Mouse (Mus musculus): ENCODE measurements at regions not wholly inside any gene's neighbourhood (a gene's known extent, or its start where the extent isn't known, plus 50 kb on each side); places are given as distances from the start of the nearest gene placed in this dataset.

GRCm38 (mm10) chr5:73919936-73920335 lies 148.3 kb downstream of the Usp46 start:
- H3K9me3 ChIP-seq (ENCODE audit: control insufficient read depth, low read length): no peaks in the 10 kb centered on the region
- H3K27me3 ChIP-seq (ENCODE audit: control insufficient read depth, insufficient read depth, low read length): no peaks in the 10 kb centered on the region
- H3K4me1 ChIP-seq (ENCODE audit: control insufficient read depth, insufficient read depth, low read length): no peaks in the 10 kb centered on the region
- H3K4me3 ChIP-seq (ENCODE audit: low read depth, low read length): no peak overlapping the region
- 92% methylated on average over 6 of the region's 6 CpGs for WGBS
- no peak overlapping the region for H3K9ac ChIP-seq (replicated peaks; ENCODE audit: low read depth, low read length)
- H3K4me2 ChIP-seq (ENCODE audit: low read depth, low read length): no peak overlapping the region
- ATAC-seq (ENCODE audit: low read depth): no peak
- H3K36me3 ChIP-seq (ENCODE audit: control insufficient read depth, insufficient read depth, low read length): no peaks in the 10 kb centered on the region
- H3K27ac ChIP-seq (ENCODE audit: low read depth, low read length): no peak overlapping the region

- no peak overlapping the region for H3K4me2 ChIP-seq (ENCODE audit: low read depth, low read length)
- no peaks in the 10 kb centered on the region for H3K9me3 ChIP-seq (ENCODE audit: control insufficient read depth, low read length)
- no peak overlapping the region for H3K27ac ChIP-seq (ENCODE audit: low read depth, low read length)
- WGBS: 57% methylated on average over 9 of the region's 9 CpGs
- no peak overlapping the region for H3K9ac ChIP-seq (replicated peaks; ENCODE audit: low read depth, low read length)
- no peak for ATAC-seq (ENCODE audit: low read depth)
- H3K27me3 ChIP-seq (ENCODE audit: control insufficient read depth, insufficient read depth, low read length): no peaks in the 10 kb centered on the region
- no peaks in the 10 kb centered on the region for H3K36me3 ChIP-seq (ENCODE audit: control insufficient read depth, insufficient read depth, low read length)
- no peak overlapping the region for H3K4me3 ChIP-seq (ENCODE audit: low read depth, low read length)
- H3K4me1 ChIP-seq (ENCODE audit: control insufficient read depth, insufficient read depth, low read length): no peaks in the 10 kb centered on the region
Observed at GRCm38 (mm10) chr5:73927534-73927933, 140.7 kb downstream of the Usp46 start.

- ATAC-seq (ENCODE audit: low read depth): peak; percentile 46; the same call in 1 of the 2 replicates
- Histone ChIP-seq H3K9me3 (ENCODE audit: control insufficient read depth, low read length) (no peaks in the 10 kb centered on the region), H3K4me1 (ENCODE audit: control insufficient read depth, insufficient read depth, low read length) (no peaks in the 10 kb centered on the region), H3K27me3 (ENCODE audit: control insufficient read depth, insufficient read depth, low read length) (no peaks in the 10 kb centered on the region), H3K4me3 (ENCODE audit: low read depth, low read length) (no peak overlapping the region), H3K27ac (ENCODE audit: low read depth, low read length) (no peak overlapping the region), H3K36me3 (ENCODE audit: control insufficient read depth, insufficient read depth, low read length) (no peaks in the 10 kb centered on the region), H3K9ac (replicated peaks; ENCODE audit: low read depth, low read length) (no peak overlapping the region), H3K4me2 (ENCODE audit: low read depth, low read length) (no peak overlapping the region)
- WGBS: 63% methylated on average over 10 of the region's 10 CpGs
Observed at GRCm38 (mm10) chr5:73928691-73929090, 139.5 kb downstream of the Usp46 start.

- no peak overlapping the region for H3K4me2 ChIP-seq (ENCODE audit: low read depth, low read length)
- H3K36me3 ChIP-seq (ENCODE audit: control insufficient read depth, insufficient read depth, low read length): no peaks in the 10 kb centered on the region
- no peaks in the 10 kb centered on the region for H3K4me1 ChIP-seq (ENCODE audit: control insufficient read depth, insufficient read depth, low read length)
- H3K27ac ChIP-seq (ENCODE audit: low read depth, low read length): no peak overlapping the region
- H3K4me3 ChIP-seq (ENCODE audit: low read depth, low read length): no peak overlapping the region
- no peaks in the 10 kb centered on the region for H3K9me3 ChIP-seq (ENCODE audit: control insufficient read depth, low read length)
- no peak overlapping the region for H3K9ac ChIP-seq (replicated peaks; ENCODE audit: low read depth, low read length)
- WGBS: 76% methylated on average over 5 of the region's 5 CpGs
- ATAC-seq (ENCODE audit: low read depth): no peak
- no peaks in the 10 kb centered on the region for H3K27me3 ChIP-seq (ENCODE audit: control insufficient read depth, insufficient read depth, low read length)
Observed at GRCm38 (mm10) chr5:73930205-73930604, 138.0 kb downstream of the Usp46 start.

GRCm38 (mm10) chr5:73937799-73938198 lies 130.4 kb downstream of the Usp46 start:
- no peak overlapping the region for H3K4me3 ChIP-seq (ENCODE audit: low read depth, low read length)
- H3K4me1 ChIP-seq (ENCODE audit: control insufficient read depth, insufficient read depth, low read length): no peaks in the 10 kb centered on the region
- WGBS: 51% methylated on average over 2 of the region's 2 CpGs

GRCm38 (mm10) chr5:73938450-73938849 lies 129.8 kb downstream of the Usp46 start:
- Histone ChIP-seq H3K9me3 (ENCODE audit: control insufficient read depth, low read length) (no peaks in the 10 kb centered on the region), H3K4me1 (ENCODE audit: control insufficient read depth, insufficient read depth, low read length) (peaks cover 6% of the 10 kb centered on the region; the same call in 1 of the 2 replicates), H3K4me3 (ENCODE audit: low read depth, low read length) (no peak overlapping the region), H3K4me2 (ENCODE audit: low read depth, low read length) (no peak overlapping the region), H3K27me3 (ENCODE audit: control insufficient read depth, insufficient read depth, low read length) (no peaks in the 10 kb centered on the region), H3K9ac (replicated peaks; ENCODE audit: low read depth, low read length) (no peak overlapping the region), H3K27ac (ENCODE audit: low read depth, low read length) (no peak overlapping the region), H3K36me3 (ENCODE audit: control insufficient read depth, insufficient read depth, low read length) (no peaks in the 10 kb centered on the region)
- ATAC-seq (ENCODE audit: low read depth): no peak
- WGBS: 58% methylated on average over 4 of the region's 4 CpGs

More at GRCm38 (mm10) chr5:73937799-73938198, 130.4 kb downstream of the Usp46 start:
- no peak overlapping the region for H3K27ac ChIP-seq (ENCODE audit: low read depth, low read length)
- no peaks in the 10 kb centered on the region for H3K36me3 ChIP-seq (ENCODE audit: control insufficient read depth, insufficient read depth, low read length)
- no peaks in the 10 kb centered on the region for H3K27me3 ChIP-seq (ENCODE audit: control insufficient read depth, insufficient read depth, low read length)
- H3K9ac ChIP-seq (replicated peaks; ENCODE audit: low read depth, low read length): no peak overlapping the region
- H3K4me2 ChIP-seq (ENCODE audit: low read depth, low read length): no peak overlapping the region
- H3K9me3 ChIP-seq (ENCODE audit: control insufficient read depth, low read length): no peaks in the 10 kb centered on the region
- no peak for ATAC-seq (ENCODE audit: low read depth)

- Histone ChIP-seq H3K27me3 (ENCODE audit: control insufficient read depth, insufficient read depth, low read length) (no peaks in the 10 kb centered on the region), H3K27ac (ENCODE audit: low read depth, low read length) (no peak overlapping the region), H3K4me1 (ENCODE audit: control insufficient read depth, insufficient read depth, low read length) (peaks cover 7% of the 10 kb centered on the region; the same call in 1 of the 2 replicates), H3K9ac (replicated peaks; ENCODE audit: low read depth, low read length) (no peak overlapping the region), H3K4me3 (ENCODE audit: low read depth, low read length) (no peak overlapping the region), H3K9me3 (ENCODE audit: control insufficient read depth, low read length) (no peaks in the 10 kb centered on the region), H3K4me2 (ENCODE audit: low read depth, low read length) (no peak overlapping the region), H3K36me3 (ENCODE audit: control insufficient read depth, insufficient read depth, low read length) (no peaks in the 10 kb centered on the region)
- WGBS: 23% methylated on average over 3 of the region's 3 CpGs
- peak; percentile 54 for ATAC-seq (ENCODE audit: low read depth)
Observed at GRCm38 (mm10) chr5:73942950-73943349, 125.3 kb downstream of the Usp46 start.

- Histone ChIP-seq H3K27ac (ENCODE audit: low read depth, low read length) (no peak overlapping the region), H3K9me3 (ENCODE audit: control insufficient read depth, low read length) (no peaks in the 10 kb centered on the region), H3K4me2 (ENCODE audit: low read depth, low read length) (no peak overlapping the region), H3K4me3 (ENCODE audit: low read depth, low read length) (no peak overlapping the region), H3K9ac (replicated peaks; ENCODE audit: low read depth, low read length) (no peak overlapping the region), H3K4me1 (ENCODE audit: control insufficient read depth, insufficient read depth, low read length) (peaks cover 7% of the 10 kb centered on the region; the same call in 1 of the 2 replicates), H3K36me3 (ENCODE audit: control insufficient read depth, insufficient read depth, low read length) (no peaks in the 10 kb centered on the region), H3K27me3 (ENCODE audit: control insufficient read depth, insufficient read depth, low read length) (no peaks in the 10 kb centered on the region)
- ATAC-seq (ENCODE audit: low read depth): no peak
- 93% methylated on average over 3 of the region's 3 CpGs for WGBS
Observed at GRCm38 (mm10) chr5:73945671-73946070, 122.6 kb downstream of the Usp46 start.

GRCm38 (mm10) chr5:73946164-73946563 lies 122.1 kb downstream of the Usp46 start:
- no peak overlapping the region for H3K4me2 ChIP-seq (ENCODE audit: low read depth, low read length)
- no peaks in the 10 kb centered on the region for H3K36me3 ChIP-seq (ENCODE audit: control insufficient read depth, insufficient read depth, low read length)
- 87% methylated on average over 6 of the region's 6 CpGs for WGBS
- H3K27ac ChIP-seq (ENCODE audit: low read depth, low read length): no peak overlapping the region
- no peak for ATAC-seq (ENCODE audit: low read depth)
- H3K27me3 ChIP-seq (ENCODE audit: control insufficient read depth, insufficient read depth, low read length): no peaks in the 10 kb centered on the region
- no peak overlapping the region for H3K4me3 ChIP-seq (ENCODE audit: low read depth, low read length)
- H3K4me1 ChIP-seq (ENCODE audit: control insufficient read depth, insufficient read depth, low read length): peaks cover 10% of the 10 kb centered on the region; the same call in 1 of the 2 replicates
- no peaks in the 10 kb centered on the region for H3K9me3 ChIP-seq (ENCODE audit: control insufficient read depth, low read length)
- H3K9ac ChIP-seq (replicated peaks; ENCODE audit: low read depth, low read length): no peak overlapping the region
